Mouse (Mus musculus) adrenal gland, adult 8-10 months (tissue): ENCODE measurements around the gene Bcar3. TPM values are rescaled to one million over a fixed set of nuclear protein-coding genes. Genes with fewer than 3 reads are reported as not detected.
A peak's percentile ranks its signal among the peaks of the same experiment; 100 is the strongest.

Experiments used
- DNase-seq: peaks from one replicate; pipeline ENCODE4 v3.0.0; 2022
- total RNA-seq, 4 experiments: library from RNA; stranded (reverse); gene quantifications; 2 replicates each; pipeline ENCODE4 v1.2.4; 2022

Bcar3 gene
- total RNA-seq, 4 experiments from 2014 or later = 64.1 to 91.3 (median 70.4) TPM

DNA sequence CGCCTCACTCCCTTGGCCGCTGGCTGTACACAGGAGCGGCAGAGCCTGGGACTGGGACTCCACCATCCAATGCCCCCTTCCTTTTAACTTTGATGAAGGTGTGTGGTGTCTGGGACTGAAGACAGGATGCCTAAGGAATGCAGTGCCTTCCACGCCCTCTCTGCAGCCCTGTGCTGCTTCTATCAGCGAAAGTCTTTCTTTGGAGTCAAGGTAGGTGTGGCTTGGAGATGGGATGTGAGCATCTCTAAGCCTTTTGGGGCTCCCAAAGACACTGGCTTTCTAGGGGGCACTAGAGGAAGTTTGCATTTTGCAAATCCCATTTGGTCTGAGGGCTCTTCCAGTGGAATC lies 189.8 kb downstream of the Bcar3 start:
- no peak for DNase-seq

DNA sequence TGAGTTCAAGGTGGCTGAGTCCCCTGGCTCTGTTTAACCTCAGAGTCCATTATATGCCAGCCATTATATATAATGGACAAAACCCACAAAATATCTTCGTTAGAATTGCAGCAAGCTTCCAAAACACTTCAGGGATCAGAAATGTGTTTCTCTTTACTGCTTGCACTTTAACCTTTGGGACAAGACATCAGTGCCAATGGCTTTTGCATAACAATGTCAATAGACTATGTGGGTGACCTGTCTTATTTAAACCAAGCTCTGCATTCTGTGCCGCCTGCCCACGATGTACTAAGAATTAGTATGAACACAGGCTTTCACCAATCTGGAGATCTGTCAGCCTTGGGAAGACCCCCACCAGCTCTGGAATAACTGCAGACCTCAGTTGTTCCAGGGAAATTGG lies 190.4 kb downstream of the Bcar3 start:
- DNase-seq = no peak

DNA sequence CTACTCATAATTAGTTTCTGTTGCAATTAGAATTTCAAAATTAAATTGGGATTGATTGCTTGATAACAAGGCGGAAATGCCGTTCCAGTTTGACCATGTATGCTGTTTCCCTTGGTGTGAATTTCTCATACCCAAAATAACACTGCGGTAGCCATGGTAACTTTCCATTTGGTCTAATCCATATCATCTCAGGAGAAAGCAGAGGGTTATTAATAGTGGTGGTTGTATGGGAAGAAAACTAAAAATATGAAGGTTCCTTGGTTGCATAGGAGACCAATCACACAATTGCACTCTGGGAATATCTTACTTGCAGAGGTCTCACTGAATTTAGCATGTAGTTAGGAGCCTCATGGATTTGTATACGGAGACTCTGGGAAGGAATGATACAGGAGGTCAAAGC lies 191.8 kb downstream of the Bcar3 start:
- DNase-seq = no peak

DNA sequence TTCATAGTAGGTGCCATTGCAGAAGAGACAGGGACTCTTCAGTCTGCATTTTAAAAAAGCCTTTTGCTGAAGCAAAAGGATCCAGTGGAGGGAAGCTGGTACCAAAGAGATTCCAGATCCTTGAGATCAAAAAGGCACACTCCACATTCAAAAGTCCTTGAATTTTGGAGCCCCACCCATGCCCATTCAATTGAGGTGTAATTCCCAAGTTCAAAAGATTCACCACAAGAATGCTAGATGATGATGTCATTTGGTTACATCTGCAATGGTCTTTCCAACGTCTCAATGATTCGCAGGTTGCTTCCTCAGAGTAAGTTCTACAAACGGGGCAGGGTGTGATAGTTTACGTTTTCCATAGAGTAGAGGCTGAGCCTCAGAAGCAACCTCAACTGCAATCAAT lies 192.3 kb downstream of the Bcar3 start:
- no peak for DNase-seq

DNA sequence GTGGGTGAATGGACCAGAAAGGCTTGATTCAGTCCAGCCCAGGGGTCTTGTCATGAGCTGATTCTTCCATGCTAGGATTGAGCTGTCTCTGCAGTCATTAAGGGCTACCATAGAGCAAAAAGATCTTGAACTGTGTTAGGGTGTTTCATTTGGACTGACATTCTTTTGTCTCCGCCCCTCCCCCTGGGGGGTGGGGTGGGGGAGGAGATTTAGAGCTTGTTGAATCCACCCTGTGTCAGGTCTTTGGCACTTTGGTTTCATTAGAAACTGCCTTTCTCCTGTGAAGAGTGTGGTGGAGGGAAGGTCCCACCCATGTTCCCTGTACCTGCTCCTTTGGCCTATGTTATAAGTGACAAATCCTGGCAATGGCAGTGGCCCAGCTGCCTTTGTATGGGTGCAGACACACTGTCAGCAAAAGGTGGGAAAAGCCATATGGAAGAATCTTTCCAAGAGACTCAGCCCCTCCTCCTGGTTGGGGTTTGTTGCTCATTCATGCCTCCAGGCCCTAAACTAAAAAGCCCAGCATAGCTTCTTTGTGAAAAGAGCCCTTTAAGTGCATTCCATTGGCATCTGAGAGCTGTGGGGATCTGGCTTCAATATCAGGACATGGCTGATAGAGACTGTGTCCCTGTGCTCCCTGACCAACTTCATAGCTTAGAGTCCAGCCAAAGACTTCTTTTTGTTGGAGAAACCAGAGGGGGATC lies 194.3 kb downstream of the Bcar3 start:
- no peak for DNase-seq

DNA sequence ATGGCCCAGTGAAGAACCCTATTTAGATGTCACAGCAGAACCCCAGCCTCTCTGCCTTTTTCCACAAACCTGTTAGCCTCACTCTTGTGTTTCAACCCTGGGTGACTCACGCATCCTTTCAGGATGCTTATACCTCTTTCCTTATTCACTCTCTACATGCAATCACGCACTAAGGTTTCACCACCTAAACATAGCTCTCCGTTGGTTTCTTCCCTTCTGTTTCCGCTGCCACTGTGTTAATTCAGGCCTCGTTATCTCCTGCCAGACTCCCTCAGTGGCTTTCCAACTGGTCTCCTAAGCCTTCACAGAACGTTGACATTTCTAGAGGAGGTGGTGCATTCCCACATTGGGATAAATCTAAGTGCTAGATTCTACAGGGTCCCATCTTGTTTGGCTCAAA lies 196.6 kb downstream of the Bcar3 start:
- DNase-seq = no peak

DNA sequence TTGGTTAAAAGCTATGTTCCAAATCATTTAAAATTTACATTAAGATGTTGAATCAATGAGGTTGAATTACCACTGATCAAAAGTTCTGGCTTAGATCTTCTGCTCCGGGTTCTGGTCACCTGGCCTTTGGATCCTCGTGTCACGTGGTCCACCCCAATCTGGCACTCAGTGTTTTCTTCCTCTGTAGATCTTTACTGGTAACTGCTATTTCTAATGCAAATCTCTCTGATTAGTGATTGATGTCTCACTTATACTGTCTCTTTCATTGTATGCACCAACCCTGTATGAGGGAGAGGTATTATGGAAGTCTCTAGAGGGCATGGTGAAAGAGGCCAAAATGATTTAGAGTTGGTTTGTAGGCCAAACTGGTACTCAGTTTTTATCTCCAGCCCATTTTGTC lies 198.1 kb downstream of the Bcar3 start:
- no peak for DNase-seq

DNA sequence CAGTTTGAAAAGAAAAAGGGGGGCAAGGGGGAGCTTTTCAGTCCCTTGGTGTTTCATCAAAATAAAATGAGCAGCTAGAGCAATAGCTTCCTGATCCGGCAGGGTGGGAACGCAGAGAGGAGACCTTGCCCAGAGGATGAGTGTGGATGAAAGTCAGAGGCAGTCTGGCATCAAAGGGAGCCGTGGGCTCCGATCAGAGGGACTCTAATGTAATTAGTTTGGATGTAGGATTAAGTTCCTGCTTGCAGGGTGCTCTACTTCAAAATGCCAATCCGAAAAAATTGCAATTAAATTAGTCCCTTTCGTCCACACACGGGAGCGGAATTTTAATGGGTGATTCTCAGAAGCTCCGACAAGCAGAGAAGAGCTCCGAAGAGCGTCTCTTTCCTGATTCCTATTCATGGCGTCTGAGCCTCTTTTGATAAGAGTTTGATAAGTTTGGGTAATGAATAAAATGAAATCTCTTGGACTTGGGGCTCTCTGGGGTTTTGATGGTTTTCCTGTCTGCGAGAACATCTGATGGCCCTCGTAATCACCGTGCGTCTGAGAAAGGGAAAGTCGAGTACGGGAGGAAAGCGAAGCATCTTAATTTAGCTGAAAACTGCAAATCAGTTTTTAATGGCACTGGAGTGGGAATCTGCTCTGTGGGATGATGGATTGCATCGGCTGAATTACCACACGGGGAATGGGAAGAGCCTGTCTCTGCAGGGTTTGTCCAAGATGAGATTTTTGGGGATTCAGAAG lies 199.1 kb downstream of the Bcar3 start:
- DNase-seq = no peak

DNA sequence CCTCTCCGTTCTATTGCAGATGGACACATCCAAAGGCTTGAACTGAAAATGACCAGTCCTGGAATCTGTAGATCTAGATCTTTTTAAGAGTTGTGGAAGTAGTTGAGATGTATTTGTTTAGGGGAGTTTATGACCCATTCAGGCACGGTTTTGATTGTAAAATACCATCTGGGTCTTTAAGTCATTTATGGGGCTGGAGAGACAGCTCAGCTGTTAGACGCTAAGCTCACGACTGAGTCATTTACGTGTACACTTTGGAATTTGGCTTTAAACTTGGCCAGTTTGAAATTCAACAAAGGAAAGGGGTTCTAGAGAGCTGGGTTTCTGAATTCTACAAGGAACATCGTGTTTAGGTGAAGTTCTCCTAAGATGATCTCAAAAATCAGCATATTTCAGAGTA lies 200.8 kb downstream of the Bcar3 start:
- no peak for DNase-seq

DNA sequence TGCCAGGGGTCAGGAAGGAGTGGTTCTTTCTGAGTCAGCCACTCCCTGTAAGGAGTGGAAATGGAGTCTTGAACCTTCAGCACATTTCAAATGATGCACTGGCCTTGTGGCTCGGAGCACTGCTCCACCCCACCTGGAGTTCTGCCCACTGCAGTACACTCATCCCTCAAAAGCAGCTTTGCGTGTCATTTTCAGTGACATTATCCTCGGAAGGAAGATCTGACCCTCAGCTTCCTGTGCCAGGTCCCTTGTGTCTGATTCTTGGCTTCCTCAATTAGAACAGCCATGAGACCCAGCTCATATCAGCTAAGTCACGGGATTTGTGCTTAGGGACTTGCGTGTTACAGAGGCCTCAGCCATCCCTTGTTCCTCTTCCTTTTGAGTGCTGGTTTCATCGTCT lies 203.9 kb downstream of the Bcar3 start:
- DNase-seq = peak; percentile 82

DNA sequence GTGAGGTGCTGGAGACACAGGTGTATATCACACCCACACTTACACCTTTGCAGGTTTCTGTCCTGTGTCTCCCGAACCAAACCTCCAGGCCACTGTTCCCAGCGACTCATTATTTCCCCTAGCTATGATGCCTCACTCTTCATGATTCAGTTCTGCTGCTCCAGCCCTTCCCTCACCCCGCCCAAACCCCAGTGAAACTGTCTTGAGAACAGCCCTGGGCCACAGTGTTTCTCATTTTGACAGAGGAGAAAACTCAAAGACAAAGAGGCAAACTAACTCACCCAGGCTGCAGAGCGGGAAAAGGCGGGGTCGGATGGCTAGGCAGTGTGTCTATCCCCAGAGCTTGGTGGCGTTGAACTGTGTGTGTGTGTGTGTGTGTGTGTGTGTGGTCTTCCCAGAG lies 204.6 kb downstream of the Bcar3 start:
- no peak for DNase-seq

DNA sequence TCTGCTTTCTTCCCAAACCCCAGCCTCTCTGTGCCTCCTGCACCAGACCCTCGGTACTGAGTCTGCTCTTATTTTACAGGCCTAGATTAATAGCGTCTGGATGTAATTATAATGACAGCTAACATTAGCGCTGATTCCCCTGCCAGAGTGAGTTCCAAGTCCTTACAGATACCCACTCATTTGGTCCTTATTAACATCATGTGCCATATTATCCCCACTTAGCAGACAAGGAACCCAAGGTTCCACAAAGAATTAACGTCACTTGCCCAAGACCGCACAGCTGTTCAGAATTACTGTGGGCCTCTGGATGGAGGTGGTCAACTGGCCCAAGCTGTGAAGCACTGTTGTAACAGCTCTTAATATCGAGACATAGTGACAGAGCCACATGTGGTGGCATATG lies 205.7 kb downstream of the Bcar3 start:
- no peak for DNase-seq

DNA sequence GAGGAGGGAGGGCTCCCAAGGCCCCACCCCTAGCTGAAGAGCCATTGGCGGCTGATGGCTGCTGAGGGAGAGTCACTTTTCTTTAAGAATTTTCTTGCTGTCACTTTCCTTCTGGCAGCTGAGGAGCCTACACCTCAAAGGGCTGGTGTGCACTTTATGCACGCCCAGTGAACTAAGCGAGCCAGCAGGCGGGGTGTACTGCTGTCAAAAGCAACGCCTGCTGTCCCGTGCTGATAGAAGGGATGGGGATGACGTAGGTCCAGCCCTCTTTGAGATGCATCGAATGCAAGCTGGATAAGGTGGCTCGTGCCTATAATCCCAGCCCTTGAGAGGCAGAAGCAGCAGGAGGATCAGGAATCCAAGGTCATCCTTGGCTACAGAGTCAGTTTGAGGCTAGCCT lies 207.0 kb downstream of the Bcar3 start:
- DNase-seq = no peak

DNA sequence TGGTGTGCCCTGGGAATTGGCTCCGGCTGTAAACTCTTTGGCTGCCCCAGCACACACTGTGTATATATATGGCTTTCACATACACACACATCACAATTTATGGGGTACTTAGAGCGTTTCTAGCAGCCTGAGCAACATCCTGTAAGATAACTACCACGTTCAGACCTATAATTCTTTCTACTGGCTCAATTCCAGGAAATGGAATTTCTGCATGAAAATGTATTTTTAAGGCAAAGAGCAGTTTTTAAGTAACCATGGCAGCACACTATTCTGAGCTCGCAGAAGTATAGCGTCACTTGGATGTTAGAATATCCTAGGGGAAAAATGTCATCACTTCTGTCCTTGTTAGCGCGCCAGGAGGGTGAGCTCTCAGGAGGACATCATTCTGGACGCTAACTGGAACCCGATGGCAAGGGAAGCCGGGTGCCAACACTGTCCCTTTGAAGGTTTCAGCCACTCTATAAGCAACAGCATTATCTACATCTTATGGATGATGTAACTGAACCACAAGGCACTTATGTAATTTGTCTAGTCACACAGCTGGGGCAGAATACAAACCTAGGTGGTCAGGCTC lies 212.5 kb downstream of the Bcar3 start:
- DNase-seq = no peak

DNA sequence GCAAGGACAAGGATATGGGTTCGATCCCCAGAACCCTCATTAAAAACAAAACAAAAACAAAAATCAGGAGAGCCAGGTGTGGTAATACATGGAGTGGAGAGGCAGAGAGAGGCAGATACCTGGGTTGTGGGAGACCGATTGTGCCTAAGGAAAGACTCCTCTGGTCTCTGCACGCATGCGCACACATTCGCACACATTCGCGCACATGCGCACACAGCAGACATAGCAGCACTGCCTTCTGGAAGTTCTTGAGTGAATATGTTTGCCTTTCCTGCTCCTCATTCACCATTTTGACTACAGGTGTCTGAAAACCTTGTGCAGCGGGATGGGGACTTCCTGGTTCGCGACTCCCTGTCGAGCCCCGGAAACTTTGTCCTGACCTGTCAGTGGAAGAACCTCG lies 213.9 kb downstream of the Bcar3 start:
- no peak for DNase-seq

DNA sequence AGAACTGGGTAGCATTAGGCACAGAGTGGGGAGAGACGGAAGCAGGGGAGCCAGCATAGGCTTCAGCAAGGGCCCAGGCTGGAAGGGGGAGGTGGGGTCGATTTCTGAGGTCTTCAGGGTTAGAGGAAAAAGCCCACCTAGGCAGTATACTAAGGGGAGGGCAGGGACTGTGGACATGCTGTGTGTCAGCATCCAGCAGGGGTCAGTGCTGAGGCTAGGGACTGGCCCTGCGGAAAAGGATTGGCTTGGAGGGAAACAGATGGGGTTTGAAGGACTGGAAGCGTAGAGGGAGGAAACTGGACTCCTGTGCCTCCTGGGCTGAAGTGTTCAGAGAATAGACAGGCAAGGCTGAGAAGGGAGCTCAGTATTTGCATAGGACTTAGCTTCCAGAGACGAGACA lies 215.1 kb downstream of the Bcar3 start:
- no peak for DNase-seq

DNA sequence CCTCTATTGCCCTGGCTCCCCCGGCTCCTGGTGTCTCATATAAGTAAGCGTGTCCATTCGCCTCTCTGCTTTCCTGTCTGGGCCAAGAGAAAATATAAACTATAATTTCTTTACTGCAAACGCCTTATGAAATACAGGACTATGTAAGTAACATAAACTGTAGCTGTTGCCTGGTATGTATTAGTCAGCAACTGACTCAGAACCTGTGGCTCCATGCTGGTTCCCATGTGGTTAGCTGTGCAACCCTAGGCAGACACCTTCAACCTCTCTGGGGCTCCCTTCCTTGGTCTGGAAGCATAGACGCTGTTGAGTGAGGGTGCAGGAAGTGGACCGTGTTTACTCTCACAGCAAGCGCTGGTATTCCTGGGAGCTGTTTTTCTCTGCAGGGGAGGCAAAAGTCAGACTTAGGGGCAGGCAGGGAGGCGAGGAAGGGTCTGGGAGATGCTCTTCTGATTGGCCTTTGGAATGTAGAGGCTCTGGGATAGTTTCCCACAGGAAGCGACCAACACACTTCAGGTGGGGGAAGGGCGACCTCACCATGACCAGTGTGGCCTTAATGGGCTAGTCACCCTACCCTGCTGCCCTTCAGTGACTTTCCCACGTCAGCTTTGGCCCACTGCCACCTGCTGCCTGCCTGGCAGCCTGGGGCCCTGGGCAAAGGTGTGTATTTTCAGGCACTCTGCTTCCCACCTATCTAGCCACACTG lies 215.8 kb downstream of the Bcar3 start:
- DNase-seq = peak; percentile 72

DNA sequence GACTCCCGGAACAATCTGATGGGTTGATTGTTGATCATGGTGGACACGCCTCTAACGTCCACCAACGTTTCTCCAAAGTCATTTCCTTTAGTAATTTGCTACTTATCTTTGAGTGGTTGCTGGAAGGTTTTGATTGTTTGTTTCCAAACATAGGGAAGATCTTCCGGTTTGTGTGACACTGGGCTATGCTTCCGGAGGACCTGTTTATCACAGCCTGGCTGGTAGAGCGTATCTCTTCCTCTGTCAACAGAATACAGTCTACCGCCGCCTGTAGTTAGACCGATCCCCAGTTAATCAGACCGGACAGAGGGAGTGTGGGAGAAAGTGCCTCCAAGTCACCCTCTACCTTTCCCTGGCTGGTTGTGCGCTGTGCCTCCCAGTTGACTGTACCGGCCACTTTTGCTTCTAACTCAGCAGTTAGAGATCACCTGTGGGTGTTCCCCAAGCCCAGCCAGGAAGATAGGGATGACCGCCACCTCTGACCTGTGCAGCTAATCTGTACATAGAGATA lies 216.4 kb downstream of the Bcar3 start:
- no peak for DNase-seq

DNA sequence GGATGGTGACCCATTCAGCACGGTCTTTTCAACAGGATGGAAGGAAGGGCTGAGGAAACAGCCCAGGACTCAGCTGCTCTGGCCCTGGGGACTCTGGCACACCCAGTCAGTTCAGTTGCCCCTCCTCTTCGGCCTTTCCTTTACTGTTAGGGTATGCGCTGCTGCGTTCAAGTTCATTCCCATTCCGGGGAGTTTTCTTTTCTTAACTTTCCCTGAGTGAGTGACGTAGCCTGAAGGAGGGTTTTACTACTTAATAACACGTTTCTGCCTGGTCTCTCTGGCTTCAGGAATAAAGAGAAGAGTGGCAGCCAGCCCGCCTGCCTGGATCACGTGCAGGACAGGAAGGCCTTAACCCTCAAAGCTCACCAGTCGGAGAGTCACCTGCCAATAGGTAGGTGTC lies 217.0 kb downstream of the Bcar3 start:
- no peak for DNase-seq

DNA sequence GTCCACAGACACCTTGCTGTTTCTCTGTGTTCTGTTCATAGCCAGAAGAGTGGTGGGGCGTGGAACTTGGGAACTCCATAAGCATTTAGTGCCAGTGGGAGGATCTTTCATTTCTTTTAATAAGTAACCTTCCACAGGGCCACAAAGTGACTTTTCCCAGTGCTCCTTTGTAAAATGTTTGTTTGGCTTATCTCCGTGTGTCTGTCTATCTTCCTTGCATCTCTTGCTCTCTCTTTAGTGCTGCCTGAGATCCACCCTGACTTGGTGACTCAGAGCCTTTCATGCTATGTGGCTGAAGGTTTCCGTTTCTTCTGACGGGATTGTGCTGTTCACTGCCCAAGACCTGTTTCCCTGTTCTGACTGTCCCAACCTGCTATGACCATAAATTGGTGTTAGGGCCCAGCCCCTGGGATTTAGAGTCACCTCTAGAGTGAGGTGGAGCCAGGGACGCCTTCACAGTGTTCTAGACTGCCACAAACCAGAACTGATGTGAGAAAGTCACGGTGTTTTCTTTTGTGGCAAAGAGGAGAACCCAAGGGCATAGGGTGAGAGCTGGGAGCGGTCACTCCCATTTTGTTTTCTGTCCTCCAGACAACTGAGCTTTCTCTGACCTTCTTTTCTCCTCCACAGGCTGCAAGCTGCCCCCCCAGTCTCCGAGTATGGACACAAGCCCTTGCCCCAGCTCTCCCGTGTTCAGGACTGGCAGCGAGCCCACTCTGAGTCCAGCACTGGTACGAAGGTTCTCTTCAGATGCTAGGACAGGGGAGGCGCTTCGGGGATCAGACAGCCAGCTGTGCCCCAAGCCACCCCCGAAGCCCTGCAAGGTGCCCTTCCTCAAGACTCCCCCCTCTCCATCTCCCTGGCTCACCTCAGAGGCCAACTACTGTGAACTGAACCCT lies 218.0 kb downstream of the Bcar3 start:
- DNase-seq = no peak

DNA sequence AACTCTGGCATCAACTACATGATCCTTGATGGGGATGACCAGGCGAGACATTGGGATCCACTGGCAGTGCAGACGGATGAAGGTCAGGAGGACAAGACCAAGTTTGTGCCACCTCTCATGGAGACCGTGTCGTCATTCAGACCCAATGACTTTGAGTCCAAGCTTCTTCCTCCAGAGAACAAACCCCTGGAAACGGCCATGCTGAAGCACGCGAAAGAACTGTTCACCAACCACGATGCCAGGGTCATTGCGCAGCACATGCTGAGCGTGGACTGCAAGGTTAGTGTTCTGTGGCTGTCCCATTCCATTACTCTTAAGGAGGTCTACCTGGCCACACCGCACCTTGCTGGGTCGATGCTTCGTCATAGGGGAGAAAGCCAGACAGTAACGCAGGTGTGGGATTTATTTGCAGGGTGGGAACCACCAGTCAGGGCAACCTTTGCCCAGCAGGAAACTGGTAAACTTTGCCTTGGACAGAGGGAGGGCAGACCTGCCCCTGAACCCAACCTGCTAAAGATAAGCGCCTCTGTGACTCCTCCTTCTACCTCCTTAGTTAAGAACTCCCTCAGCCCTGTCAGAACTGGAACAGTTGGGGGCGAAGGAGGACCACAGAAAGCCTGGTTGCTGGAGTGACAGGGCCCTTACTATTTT lies 218.9 kb downstream of the Bcar3 start:
- no peak for DNase-seq
